Mouse (Mus musculus) T-cell, adult 2 months (primary cell): ENCODE measurements around the gene Tmem255b.
A peak's percentile ranks its signal among the peaks of the same experiment; 100 is the strongest.

Experiments used
- DNase-seq: peaks from one replicate; pipeline ENCODE4 v3.0.0; 2022; ENCODE audit warnings: low spot score

Tmem255b gene

DNA sequence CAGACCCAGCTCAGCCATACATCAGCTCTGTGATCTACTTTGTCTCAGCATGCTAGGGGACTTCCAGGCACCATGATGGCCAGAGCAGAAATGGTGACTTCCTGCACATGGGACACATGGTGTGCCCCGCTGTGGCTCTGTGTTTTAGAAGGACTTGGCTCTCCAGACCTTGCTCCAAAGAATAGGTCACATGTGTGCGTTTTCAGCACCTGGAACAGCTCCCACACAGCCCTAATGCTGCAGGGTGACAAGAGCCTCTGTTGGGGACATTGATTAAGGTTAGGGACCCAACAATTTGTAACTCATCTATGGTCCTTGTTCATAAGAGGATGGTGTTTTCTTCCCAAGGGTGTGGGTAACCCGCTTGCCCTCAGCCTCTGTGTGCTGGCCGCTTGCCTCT, 13.2 kb downstream of the Tmem255b start:
- no peak for DNase-seq

DNA sequence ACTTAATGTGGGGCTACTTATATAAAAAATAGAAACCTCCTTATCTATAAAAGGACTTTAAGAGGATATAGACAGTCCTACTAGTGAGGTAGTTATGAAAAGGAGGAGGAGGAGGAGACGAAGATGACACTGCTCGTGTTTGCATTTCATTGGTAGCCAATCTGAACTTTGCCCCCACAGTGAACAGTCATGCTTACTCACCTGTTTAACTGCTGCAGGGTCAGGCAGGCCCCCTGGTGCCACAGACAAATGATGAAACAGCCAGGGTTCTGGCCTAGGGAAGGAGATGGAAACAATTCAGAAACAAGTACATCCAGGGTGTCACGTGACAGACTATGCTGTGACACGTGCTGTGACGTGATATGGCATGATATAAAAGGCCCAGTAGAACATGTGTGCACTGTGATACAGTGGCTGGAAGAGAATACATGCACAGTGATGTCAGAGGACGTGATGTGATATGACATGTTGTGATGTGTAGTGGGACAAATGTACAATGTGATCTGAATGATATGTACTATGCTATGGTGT, 16.8 kb downstream of the Tmem255b start:
- no peak for DNase-seq

DNA sequence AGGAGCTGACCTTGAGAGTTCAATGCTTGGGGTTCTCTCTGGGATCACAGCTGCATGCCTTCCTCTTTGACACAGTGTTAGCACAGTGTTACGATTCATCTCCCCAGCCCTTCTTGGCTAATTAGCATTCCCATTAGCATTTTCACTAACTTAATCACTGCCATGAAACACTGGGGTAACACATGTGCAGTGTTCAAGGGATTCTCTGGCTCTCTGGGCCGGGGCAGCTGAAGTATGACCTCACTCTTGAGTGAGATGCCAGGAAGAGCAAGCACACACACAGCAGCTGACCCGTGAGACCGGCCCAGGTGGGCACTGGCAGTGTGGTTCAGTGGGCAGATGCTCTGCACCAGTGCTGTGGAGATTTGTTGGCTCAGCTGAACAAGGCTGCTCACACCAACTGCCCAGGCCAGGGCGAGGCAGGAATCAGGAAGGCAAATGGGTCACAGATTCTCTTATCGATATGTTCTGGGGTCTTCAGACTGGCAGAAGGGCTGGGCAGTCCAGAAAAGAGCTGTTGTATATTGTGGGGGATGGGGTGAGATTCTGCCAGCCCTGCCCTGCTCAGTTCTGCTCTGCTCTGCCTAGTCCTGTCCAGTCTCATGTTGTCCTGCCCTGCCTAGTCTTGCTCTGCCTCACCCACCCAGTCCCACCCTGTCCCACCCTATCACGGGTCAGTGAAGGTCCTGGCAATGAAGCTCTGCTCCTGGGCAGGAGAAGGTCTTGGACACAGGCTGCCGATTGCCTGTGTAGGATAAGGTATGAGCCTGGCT, 19.5 kb downstream of the Tmem255b start:
- no peak for DNase-seq

DNA sequence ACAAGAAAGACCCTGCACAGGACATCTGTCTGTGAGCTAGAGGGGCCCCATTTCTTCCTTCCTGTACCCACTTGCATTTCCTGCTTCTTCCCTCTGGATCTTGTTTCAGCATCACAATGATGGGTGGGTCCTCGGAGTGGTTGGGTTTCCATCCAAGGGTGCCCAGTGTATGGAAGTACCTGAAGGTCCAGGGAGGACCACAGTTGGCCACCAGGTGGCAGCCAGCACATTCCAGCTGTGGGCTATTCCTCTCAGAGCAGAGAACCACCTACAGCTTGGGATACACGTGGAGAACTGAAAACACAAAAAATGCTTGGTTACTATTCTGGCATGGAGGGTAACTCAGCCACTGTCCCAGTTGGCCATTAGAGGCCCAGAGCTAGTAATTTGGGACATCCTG, 20.3 kb downstream of the Tmem255b start:
- DNase-seq, result peak; percentile 12

DNA sequence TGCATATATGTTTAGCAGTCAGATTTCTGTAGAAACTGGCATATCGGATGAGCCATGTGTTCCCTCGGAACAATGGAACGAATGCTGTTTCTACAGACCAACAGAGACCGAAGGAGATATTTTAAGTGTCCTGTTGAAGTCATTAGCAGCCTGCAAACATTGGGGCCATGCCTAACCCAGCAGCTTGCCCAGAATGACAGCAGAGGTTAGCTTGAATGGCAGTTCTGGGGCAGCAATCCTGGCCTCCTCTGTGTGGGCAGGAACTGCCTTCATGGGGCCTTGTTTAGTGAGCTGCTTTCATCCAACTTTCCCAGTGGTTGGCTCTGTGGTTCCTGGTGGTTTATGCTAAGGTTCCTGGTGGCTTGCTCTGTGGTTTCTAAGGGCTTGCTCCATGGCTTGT, 24.4 kb downstream of the Tmem255b start:
- no peak for DNase-seq

DNA sequence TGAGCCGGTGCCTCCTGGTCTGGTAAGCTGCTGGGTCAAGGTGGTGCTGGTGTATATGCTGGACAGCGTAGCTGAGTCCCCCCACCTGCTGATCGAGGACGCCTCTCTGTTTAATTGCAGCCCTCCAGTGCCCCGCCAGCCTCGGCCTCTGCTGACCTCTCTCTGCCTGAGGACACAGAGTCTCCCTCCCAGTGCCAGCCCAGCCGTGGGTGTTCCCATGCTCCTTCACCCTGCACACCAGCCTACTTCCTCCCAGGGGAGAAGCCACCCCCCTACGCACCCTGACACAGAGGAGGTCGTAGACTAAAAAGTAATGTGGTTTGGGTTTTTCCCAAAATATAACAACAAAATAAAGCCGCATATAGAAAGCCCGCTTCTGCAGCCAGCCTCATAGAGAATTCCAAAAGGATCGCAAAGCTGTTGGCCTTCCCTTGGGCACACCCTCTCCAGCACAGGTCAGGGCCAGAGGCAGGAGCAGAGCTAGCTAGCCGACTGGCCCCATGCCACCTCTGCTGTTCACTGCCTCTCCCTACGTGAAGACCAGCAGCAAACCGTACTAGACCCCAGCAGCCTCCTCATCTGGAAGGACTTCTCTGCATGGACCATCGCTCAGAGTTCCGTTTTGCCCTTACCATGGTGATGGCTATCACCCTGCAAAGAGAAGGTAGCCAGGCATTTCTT, 26.2 kb downstream of the Tmem255b start:
- DNase-seq, result no peak

DNA sequence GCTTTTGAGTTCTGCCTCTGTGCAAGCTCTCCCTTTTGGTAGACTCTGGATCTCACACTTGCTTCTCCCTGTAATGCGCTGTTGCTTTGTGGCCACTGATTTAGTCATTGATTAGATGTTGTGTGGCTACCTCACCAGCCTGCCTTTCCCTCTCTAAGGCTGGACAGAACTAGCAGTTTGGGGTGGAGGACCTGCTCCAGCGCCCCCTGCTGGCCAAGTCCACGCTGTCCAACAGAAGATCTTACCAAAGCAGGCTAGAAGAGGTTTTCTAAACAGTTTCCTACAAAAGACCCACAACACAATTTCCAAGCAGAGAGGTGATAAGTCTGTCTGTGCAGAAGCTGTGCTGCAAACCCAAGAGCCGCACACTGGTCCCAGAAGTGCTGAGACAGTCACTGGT, 26.9 kb downstream of the Tmem255b start:
- peak; percentile 20 for DNase-seq

DNA sequence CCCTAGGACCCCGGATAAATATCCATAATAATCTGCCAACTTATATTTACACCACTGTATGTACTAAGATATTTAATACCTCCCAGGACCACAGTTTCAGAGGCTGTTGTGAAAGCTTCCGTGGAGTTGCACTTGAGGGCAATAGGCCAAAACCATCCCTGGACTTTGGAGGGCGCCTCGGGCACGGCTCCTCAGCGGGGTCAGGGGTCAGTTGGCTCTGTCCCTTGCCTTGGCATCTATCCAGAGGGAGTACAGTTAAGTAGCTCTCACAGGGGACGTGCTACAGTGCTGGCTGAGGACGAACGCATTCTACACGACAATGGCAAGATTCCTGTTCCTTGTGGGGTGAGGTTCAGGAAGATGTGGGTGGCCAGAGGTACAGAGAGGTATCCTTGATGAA, 27.4 kb downstream of the Tmem255b start:
- no peak for DNase-seq

DNA sequence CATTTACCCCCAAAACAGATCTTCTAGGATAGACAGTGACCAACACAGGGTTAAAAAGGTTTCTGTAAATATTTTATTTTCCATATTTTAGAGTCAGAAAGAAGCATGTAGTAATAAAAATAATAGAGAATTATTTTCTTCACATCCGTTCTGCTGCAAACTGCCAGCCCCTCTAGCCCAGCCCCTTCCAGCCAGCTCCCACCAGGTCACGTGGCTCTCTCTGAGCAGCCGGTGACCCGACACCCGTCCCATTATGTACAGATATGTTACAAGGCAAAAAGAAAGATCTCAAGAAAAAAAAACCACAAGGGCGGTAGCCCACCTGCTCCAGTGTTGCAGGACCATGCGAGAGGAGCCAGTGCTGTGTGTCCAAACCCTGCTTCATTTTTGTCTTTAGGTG, 30.3 kb downstream of the Tmem255b start:
- no peak for DNase-seq

DNA sequence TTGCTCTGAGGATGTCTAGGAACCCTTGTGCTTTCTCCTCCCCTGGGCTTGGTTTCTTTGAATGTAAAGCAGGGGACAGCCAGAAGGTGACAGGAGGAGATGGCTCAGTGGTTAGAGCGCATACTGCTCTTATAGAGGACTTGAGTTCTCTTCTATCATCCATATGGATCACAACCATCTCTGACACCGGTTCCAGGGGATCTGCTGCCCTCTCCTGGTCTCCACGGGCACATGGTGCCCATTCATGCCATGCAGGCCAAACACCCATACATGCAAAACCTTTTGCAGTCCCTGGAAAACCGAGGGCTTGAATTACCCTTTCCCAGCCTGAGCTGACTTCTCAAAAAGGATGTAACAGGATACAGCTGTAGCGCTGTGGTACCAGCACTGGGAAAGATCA, 32.0 kb downstream of the Tmem255b start:
- no peak for DNase-seq

DNA sequence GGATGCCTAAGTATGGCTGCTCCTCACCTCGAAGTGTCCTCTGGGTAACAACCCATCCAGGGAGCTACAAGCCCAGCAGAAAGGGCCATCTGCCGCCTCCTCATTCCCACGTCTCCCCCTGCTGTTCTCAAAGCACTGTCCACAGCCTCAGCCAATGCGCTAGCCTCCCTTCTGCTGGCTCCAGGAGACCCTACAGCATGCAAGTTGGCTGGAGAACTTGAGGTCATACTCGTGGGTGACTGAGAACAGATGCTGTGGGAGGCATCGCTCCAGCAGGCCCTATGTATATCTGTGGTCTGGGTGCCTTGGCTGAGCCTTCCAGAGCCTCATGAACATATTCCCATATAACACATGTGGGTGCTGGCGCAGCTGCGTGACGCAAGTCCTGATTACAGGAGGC, 33.7 kb downstream of the Tmem255b start:
- DNase-seq, result no peak

DNA sequence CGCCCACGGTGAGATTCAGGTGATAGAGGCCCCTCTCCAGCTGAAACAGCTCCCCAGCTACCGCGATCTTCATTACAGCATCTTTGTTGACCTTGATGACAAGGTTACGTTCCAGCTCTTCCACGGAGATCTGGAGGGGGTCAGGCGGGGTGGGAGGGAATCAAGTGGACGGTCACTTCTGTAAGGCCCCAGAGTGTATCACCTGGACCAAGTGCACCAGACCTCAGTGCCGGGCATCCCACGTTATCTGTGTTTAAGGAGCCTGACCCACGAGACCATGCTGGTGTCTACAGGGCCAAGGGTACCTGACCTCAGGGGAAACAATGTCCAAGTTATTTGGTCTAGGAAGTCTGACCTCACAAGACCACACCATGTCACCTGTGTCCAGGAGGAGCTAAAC, 36.5 kb downstream of the Tmem255b start:
- no peak for DNase-seq

DNA sequence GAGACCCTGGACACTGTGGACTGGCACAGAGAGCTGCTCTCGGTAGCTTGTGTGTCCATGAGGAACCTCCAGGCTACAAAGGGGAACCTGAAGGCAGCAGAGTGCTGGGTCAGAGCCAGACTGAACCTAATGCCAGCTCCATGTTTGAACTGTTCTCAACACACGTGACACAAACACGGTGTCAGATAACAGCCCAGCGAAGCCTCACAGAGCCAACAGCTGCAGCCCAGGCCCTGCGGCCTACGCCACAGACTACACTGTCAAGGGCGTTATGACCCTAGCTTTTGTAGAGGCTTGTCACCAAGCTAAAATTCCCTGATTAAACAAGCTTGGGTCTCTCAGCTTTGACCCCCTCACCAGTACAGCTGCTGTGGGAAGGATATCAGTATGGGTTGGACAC, 37.3 kb downstream of the Tmem255b start:
- DNase-seq, result no peak

DNA sequence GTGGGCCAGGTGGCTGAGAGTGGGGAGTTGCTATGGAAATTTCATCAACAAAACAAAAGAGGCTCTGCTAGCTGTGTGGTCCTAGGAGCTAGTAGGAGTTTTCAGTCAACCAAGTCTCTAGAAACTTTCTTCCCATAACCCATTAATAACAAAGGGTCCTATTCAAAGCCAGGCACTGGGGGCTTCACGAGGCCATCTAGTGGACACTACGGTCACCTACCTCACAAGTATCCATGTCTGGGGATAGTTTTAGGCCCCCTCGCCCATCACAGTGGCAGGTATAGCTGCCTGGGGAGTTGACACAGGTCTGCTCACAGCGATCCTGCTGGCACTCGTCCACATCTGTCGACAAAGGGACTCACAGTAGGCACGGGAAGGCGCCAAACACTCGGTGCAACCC, 40.9 kb downstream of the Tmem255b start:
- DNase-seq, result no peak

DNA sequence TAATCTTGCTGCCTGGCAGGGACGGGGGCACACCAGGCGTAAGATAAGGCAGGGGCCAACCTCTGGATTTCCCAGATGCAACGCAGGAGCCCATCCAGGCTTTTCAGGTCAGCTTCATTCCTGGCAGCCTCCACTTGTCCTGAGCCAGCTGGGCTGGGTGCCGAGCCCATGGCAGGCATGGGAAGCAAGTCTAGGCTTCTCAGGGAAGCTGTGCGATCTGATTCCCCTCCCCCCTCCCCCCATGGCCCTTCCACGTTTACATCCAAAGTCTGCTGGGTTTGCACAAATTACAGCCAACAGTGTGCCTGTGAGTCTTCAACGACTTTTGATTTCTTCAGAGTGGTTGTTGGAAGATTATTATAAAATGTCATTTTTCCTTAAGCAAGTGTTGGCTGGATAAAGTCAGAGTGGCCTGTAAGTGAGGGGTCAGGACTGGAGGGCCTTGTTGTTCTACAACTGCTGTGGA, 46.1 kb downstream of the Tmem255b start:
- no peak for DNase-seq

DNA sequence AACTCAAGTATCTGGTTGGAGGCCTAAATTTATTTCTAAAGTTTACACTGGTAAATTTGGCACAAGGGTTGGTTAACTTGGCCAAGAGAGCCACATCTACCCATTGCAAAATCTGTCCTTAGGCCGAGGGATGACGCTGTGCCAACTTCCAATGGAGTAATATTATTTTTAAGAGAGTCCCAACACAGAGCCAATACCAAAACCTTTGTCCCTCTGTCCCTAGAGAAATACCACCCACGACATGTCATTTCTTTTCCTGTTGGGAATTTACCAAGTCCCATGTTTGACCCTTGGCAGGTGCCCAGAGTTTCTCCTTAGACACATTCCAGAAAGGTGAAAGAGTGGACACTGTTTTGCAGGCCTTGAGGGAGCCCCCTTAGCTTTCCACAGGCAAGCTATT, 46.6 kb downstream of the Tmem255b start:
- no peak for DNase-seq

DNA sequence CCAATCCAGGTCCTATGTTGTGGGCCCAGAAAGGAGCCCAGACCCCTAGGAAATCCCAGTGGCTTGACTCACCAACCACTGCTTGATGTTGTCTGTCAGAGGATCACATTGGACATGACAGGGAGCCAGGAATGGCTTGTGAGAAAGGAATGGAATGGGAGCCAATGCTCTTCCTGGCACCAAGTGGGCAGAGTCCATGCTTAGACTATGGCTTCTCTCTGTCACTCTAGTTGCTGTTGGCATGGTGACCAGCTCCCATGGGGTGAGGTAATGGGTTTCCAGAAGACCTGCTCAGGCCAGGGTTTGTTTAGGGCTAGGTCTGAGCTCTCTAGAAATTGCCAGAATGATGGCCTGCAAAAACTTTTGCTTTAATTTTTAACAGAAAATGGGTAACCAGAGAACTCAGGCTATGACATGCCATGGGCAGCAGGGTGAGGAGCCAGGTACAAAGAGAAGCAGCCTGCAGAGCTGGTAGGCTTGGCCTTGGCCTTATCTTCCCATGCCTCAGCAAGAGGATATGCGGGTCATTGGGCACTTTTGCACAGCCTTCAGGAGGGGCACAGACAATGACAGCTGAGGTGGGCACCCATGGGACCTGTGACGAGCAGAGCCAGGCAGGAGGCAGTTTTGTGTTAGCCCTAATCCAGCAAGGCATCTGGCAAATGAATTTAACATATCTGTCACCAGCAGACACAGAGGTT, 47.3 kb downstream of the Tmem255b start:
- DNase-seq, result no peak

DNA sequence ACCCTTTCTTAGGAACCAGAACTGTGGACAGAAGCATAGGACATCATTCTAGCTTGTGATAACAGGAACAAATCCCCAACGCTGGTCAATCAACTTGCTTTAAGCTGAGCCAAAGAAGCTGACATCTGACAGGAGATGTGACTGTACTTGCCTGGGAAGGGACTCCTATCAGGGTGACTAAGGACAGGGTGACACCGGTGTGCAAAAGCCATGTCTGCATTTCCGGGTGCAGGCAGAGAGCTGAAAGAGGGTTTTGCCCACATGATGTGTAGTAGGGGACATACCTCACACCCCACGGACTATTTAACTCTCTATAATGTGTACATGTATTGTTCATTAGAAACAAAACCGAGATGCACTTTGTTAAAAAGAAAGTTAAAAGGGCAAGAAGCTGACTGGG, 48.2 kb downstream of the Tmem255b start:
- DNase-seq, result no peak

DNA sequence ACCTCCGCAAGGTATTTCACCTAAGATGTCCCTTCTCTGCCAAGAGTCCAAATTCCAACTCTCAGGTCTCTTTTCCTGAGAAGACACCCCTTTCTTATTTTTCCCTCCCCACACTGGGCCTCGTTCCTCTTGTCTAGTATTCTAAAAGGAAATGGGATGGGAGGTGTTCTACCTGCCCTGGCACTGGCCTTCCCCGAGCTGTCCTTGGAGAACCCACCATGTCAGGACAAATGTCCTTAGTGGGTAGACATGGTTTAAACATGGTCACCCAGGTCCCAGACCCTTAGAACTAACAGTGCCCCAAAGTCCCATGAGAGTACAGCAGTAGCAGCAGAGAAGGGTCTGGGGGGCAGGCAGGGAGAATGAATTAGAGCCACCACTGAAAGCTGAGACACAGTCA, 54.4 kb downstream of the Tmem255b start:
- no peak for DNase-seq

DNA sequence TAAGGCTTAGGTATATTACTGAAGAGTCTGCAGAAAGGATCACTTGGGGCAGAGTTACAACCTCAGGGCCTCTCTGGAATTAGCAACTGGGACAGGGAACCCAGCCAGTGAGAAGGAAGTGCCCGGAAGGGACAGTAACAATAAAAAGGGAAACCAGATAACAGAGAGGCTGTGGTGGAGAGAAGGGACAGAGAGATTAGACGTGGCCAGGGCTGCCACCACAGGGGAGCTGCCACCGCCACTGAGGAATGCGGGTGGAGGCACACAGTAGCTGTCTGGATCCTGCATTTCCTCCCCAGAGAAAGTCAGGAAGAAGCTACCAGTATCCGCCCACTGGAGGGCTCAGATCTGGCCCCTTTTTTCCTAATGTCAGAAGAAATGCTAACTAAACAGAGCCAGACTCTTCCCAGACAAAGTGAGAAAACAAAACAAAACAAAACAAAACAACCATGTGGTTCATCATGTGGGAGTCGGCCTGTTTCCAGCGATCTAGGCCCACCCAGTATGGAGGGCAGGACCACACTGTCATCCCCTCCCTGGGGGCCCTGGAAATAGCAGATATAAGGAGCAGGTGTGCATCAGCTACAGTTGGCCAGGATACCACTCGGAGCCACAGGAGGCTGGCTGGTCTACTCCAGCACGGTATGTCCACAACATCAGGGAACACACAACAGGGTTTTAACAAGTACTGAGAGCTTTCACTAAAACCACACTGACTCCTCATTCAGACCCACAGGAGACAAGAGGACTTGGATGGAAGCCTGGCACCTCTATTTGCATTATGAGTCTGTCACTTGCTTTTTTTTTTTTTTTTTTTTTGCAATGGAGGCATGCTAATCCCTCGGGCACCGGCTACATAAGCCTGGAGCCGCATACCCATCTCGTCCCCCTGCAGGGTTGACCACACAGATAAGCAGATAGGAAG, 55.3 kb downstream of the Tmem255b start:
- no peak for DNase-seq

DNA sequence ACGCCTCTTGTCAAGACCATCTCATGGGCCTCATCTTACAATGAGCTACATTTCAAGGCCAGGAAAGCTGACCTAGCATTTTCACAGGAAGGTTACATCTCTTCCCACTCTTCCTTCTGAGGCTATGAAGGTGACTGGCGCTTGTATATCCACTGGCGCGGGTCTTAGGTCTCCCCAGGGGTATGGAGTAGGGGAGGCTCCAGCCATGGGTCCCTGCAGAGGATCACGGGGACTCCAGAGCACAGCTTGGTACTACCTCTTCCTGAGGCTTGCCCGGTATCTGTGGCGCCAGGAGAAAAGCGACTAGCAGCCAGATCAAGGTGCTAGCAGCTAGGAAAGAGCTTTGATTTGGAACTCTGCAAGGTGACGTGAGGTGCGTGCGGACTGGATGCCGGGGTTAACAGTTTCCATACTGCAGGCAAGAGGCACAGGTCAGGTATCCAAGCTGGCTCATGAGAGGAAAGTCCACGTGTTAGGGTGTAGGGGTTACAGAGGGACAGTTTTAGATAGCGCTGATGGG, 56.6 kb downstream of the Tmem255b start:
- DNase-seq, result no peak
